Mouse (Mus musculus) heart, postnatal 0 days (tissue): ENCODE data around the gene Pdss2. TPM values are rescaled to one million over a fixed set of nuclear protein-coding genes. Genes with fewer than 3 reads are reported as not detected.

ENCODE experiments used
- ATAC-seq: fragments of 200-750 bp; cut with Nextera tagmentation; 2 replicates; pipeline ENCODE4 v1.8.0; 2017; ENCODE audit warnings: low read depth, moderate number of reproducible peaks, moderate library complexity; ENCODE audit not compliant: insufficient read depth
- DNase-seq: peaks from one replicate; pipeline ENCODE4 v3.0.0-alpha.2; 2016; ENCODE audit warnings: low spot score
- H3K27ac ChIP-seq: fragments of 300-500 bp; sonication (generic); 2 replicates; pipeline ENCODE4 v1.5.1; 2014; ENCODE audit warnings: low read depth, mild to moderate bottlenecking
- H3K27me3 ChIP-seq: fragments of 300-500 bp; sonication (generic); 2 replicates; pipeline ENCODE4 v1.6.1; 2014; ENCODE audit warnings: low read length, mixed read lengths; ENCODE audit not compliant: control insufficient read depth, insufficient read depth
- H3K36me3 ChIP-seq: fragments of 300-500 bp; sonication (generic); replicated peaks from 2 replicates; pipeline ENCODE4 v1.6.1; 2014; ENCODE audit warnings: low read length, mixed read lengths; ENCODE audit not compliant: control insufficient read depth, insufficient read depth
- H3K4me1 ChIP-seq: fragments of 300-500 bp; sonication (generic); 2 replicates; pipeline ENCODE4 v1.6.1; 2014; ENCODE audit warnings: antibody characterized with exemption; ENCODE audit not compliant: control insufficient read depth, insufficient read depth
- H3K4me2 ChIP-seq: fragments of 300-500 bp; sonication (generic); 2 replicates; pipeline ENCODE4 v1.6.1; 2014; ENCODE audit warnings: low read depth, mild to moderate bottlenecking, low read length, moderate library complexity
- H3K4me3 ChIP-seq: fragments of 300-500 bp; sonication (generic); 2 replicates; pipeline ENCODE4 v1.5.1; 2014; ENCODE audit warnings: low read depth, low read length
- H3K9ac ChIP-seq: fragments of 300-500 bp; sonication (generic); replicated peaks from 2 replicates; pipeline ENCODE4 v1.6.1; 2014; ENCODE audit warnings: low read depth, low read length, mixed read lengths
- H3K9me3 ChIP-seq: fragments of 300-500 bp; sonication (generic); replicated peaks from 2 replicates; pipeline ENCODE4 v1.6.1; 2016; ENCODE audit warnings: low read length; ENCODE audit not compliant: control insufficient read depth
- CTCF ChIP-seq: IDR thresholded peaks from 2 replicates; pipeline ENCODE4 v1.5.1; 2016; ENCODE audit warnings: antibody characterized with exemption, control low read depth, low read depth
- EP300 ChIP-seq: IDR thresholded peaks from 2 replicates; pipeline ENCODE4 v1.6.1; 2016; ENCODE audit warnings: antibody characterized with exemption, low read depth
- WGBS: fragments of 180-500 bp; shearing (Covaris S2); extraction: QIAGEN DNeasy Blood & Tissue Kit; methylation state at CpG from one replicate; pipeline ENCODE4 v1.1.7; 2014; 5-methylcytosine and 5-hydroxymethylcytosine counted together
- polyA plus RNA-seq: library from polyadenylated mRNA; unstranded; fragments of >200 nt; fragmentation: Nextera tagmentation; extraction: Ambion mirVana; gene quantifications from 2 replicates; pipeline ENCODE4 v1.2.1, GENCODE M21; 2015
- total RNA-seq: library from RNA; depleted of rRNA; stranded (reverse); fragments of >200 nt; gene quantifications from 2 replicates; pipeline ENCODE4 v1.2.3, GENCODE M21; 2014; ENCODE audit warnings: low replicate concordance; rRNA removed

Gene Pdss2
- total and polyA plus RNA-seq, 2 experiments from 2014 or later, result 14.7 to 28.9 TPM

DNA sequence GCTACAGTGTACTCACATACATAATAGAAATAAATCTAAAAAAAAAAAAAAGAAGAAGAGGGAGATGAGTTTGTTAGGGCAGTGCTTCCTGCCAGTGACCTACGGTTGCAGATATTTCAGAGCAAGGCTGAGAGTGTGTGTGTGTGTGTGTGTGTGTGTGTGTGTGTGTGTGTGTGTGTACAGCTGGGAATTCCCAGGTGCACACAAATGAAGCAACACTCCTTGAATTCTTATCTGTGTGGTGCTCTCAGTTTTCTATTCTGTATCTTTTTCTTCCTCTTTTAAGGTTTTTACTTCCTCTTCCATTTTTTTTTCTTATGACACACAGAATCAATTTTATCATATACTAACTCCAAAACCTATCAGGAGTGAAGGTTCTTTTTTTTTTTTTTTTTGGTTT lies 283.0 kb downstream of the Pdss2 start:
- TF ChIP-seq EP300 (no peak), CTCF (no peak)
- ATAC-seq (no peak), DNase-seq (no peak)
- no peaks in the 10 kb centered on the region for H3K27me3 ChIP-seq
- no peak overlapping the region for H3K4me3 ChIP-seq
- no peaks in the 10 kb centered on the region for H3K4me1 ChIP-seq
- H3K9me3 ChIP-seq, result no peaks in the 10 kb centered on the region
- H3K36me3 ChIP-seq, result peaks cover 4% of the 10 kb centered on the region
- H3K27ac ChIP-seq, result no peak overlapping the region
- WGBS, result 71% methylated on average over 1 of the region's 1 CpGs
- no peak overlapping the region for H3K4me2 ChIP-seq
- H3K9ac ChIP-seq, result no peak overlapping the region

DNA sequence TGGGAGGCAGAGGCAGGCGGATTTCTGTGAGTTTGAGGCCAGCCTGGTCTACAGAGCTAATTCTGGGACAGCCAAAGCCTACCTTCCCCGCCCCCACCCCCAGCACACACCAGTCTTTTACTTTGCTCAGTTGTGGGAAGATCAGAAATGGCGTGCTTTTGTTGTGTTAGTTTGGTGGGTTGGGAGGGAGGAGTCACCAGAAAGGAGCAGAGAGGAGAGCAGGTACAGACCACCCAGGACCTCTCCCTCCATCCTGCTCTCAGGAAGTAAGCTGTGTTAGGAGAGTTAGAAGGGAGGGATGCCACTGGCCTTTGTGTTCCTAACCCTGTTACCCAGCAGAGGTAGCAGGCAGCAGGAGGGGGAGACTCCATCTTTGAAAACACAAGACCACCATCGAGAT lies 285.8 kb downstream of the Pdss2 start:
- TF ChIP-seq CTCF (no peak), EP300 (no peak)
- no peaks in the 10 kb centered on the region for H3K27me3 ChIP-seq
- no peak overlapping the region for H3K27ac ChIP-seq
- 73% methylated on average over 4 of the region's 4 CpGs for WGBS
- ATAC-seq (no peak), DNase-seq (no peak)
- no peak overlapping the region for H3K4me3 ChIP-seq
- H3K4me2 ChIP-seq, result no peak overlapping the region
- peaks cover 24% of the 10 kb centered on the region for H3K36me3 ChIP-seq
- H3K9ac ChIP-seq, result no peak overlapping the region
- H3K9me3 ChIP-seq, result no peaks in the 10 kb centered on the region
- H3K4me1 ChIP-seq, result no peaks in the 10 kb centered on the region

DNA sequence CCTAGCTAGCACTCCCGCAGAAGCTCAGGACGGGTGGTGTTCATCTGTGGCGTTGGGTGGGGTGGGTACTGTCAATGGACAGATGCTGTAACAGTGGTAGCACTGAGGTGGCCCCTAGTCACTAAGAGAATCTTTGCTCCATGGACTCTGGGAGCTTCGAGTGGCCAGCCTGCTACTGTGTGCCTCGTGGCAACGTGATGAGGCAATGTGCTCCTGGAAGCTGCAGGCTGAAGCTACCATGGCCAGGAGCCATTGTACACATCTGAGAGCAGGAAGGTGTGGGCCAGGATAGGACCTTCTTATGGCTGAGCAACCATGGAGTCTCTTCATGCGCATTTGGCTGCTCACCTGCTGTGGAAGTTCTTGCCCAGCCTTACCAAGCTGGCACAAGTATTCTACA lies 287.9 kb downstream of the Pdss2 start:
- Histone ChIP-seq H3K4me3 (no peak overlapping the region), H3K4me1 (no peaks in the 10 kb centered on the region), H3K36me3 (peaks cover 34% of the 10 kb centered on the region), H3K9me3 (no peaks in the 10 kb centered on the region), H3K9ac (no peak overlapping the region), H3K27ac (no peak overlapping the region), H3K27me3 (no peaks in the 10 kb centered on the region), H3K4me2 (no peak overlapping the region)
- 85% methylated on average over 7 of the region's 7 CpGs for WGBS
- no peak for ATAC-seq
- no peak for DNase-seq
- TF ChIP-seq EP300, result no peak
- no peak for TF ChIP-seq CTCF

DNA sequence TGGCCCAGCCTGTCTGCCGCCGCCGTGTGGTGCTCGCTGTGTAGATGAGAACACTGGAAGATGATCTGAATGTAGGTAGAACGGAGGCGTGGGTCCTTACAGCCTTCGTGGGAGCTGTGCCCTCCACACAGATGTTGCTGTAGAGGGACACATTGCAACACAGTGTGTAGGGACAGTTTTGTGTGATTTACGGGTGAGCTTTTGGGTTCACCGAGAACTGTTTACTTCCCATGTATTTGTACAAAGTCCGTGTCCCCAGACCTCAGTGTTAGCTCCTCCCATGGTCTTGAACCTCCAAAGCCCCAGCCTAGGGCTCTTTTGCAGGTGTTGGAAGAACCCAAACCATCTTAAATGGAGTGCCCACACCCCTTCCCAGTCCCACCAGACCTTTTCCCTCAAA lies 291.7 kb downstream of the Pdss2 start:
- Histone ChIP-seq H3K4me1 (peaks cover 10% of the 10 kb centered on the region; the same call in 1 of the 2 replicates), H3K27me3 (no peaks in the 10 kb centered on the region), H3K4me3 (no peak overlapping the region), H3K9me3 (no peaks in the 10 kb centered on the region), H3K36me3 (peaks cover 34% of the 10 kb centered on the region), H3K27ac (no peak overlapping the region), H3K9ac (no peak overlapping the region), H3K4me2 (no peak overlapping the region)
- no peak for ATAC-seq
- 92% methylated on average over 10 of the region's 10 CpGs for WGBS
- no peak for DNase-seq
- no peak for TF ChIP-seq EP300
- TF ChIP-seq CTCF, result no peak

Other genes with a start within 250 kb of the Pdss2 start
- 2.6 and 3.9 TPM in 2 replicates for gene Sobp, start 47.0 kb upstream of the Pdss2 start, total RNA-seq
- gene Sobp, start 47.0 kb upstream of the Pdss2 start, polyA plus RNA-seq, result 2.5 and 3.0 TPM in 2 replicates
- gene 9030612E09Rik, start 46.8 kb upstream of the Pdss2 start, total RNA-seq, result 0.11 and 0.43 TPM in 2 replicates
- gene 9030612E09Rik, start 46.8 kb upstream of the Pdss2 start, polyA plus RNA-seq, result 1.1 and 1.2 TPM in 2 replicates